Mouse (Mus musculus): ENCODE measurements at regions not wholly inside any gene's neighbourhood (a gene's known extent, or its start where the extent isn't known, plus 50 kb on each side); places are given as distances from the start of the nearest gene placed in this dataset.

- TF ChIP-seq CTCF (IDR thresholded peaks at IDR 0.05; ENCODE audit: control insufficient read depth, insufficient read depth, low read length) (no peak), POLR2A (IDR thresholded peaks at IDR 0.05; ENCODE audit: borderline replicate concordance, control insufficient read depth, low read depth, low read length) (no peak)
Observed at GRCm38 (mm10) chr11:48178174-48178573, 189.4 kb upstream of the Sgcd start.
